Mouse (Mus musculus): ENCODE results near the gene Ccdc120. TPM values are rescaled to one million over a fixed set of nuclear protein-coding genes. Genes with fewer than 3 reads are reported as not detected.

The Ccdc120 gene
- total RNA-seq, 2 experiments from 2014 or later, result 2.2 to 4.0 TPM

DNA sequence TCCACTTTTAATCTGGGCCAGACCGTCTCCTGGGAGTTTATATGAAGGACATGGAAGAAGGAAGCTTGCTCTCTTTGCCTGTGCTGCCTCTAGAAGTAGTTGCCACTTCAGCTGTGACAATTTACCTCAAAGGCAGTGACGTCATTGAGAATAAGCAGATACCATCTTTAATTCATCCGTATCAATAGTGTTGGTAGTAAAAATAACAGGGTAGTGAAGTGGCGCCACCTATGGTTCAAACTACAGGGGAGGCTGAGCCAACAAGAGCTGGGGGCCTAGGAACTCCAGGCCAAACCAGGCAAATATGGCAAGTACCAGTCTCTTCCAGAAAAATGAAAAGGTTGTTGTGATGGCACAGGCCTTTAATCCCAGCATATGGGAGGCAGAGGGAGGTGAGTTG, 57.8 kb downstream of the Ccdc120 start:
- no peak for DNase-seq

DNA sequence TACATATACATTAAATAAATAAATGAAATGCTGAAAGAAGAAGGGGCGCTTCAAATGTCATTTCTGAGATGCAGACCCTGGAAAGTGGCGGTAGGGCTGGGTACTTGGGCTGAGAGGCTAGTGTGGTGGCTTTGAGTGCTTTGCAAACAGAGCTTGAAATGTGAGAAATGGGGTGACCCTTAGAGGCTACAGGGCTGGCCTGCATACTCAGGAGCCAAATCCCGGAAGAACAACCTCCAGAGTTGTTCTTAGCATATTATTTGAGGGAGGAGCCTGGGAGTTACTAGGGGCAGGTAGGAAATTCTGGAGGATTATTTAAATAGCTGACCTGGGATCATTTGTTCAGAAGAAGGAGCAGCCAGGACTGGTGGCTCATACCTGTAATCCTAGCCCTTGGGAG, 60.2 kb downstream of the Ccdc120 start:
- no peak for DNase-seq

DNA sequence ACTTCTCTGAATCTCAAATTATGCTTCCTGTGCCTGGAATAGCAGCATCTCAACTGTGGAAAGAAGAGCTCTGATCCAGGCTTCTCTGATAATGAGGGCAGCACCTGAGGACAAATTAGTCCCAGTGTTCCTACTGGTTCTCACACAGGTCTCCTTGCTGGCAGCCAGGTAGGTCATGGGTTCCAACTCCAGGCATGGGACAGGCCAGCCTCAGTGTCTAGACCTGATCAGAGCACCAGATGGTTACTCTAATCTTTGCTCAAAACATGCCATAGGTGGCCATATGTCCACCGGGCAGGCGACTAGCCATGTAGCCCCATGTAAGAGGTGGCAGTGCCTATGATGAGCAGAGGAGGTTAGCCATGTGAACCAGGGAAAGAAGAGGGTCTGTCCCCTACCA, 62.4 kb downstream of the Ccdc120 start:
- DNase-seq, result no peak

Other genes with a start within 250 kb of the Ccdc120 start
- gene Foxp3, start 177.3 kb downstream of the Ccdc120 start, total RNA-seq (2021), result not detected
- gene Ppp1r3f, start 176.6 kb downstream of the Ccdc120 start, total RNA-seq (2021), result 1 to 10 TPM; 3.8 to 4.5 TPM
- gene Ccdc22, start 145.4 kb downstream of the Ccdc120 start, total RNA-seq (2021), result 10 to 100 TPM; 19.0 to 28.3 TPM
- gene Cacna1f, start 143.8 kb downstream of the Ccdc120 start, total RNA-seq (2021), result under 1 TPM in 1 of 2 experiments, not detected in 1; 0.13 TPM
- 10 to 100 TPM; 32.8 to 48.6 TPM for gene Syp, start 112.4 kb downstream of the Ccdc120 start, total RNA-seq (2021)
- 10 to 100 TPM in 1 of 2 experiments, 1 to 10 TPM in 1; 7.7 to 11.9 TPM for gene Prickle3, start 93.6 kb downstream of the Ccdc120 start, total RNA-seq (2021)
- 10 to 100 TPM; 73.8 to 80.2 TPM for gene Plp2, start 79.5 kb downstream of the Ccdc120 start, total RNA-seq (2021)
- under 1 TPM; 0.66 to 0.89 TPM for gene Magix, start 69.7 kb downstream of the Ccdc120 start, total RNA-seq (2021)
- 10 to 100 TPM; 49.7 to 66.9 TPM for gene Gpkow, start 53.8 kb downstream of the Ccdc120 start, total RNA-seq (2021)
- 10 to 100 TPM; 48.7 to 67.5 TPM for gene Wdr45, start 36.6 kb downstream of the Ccdc120 start, total RNA-seq (2021)
- under 1 TPM in 1 of 2 experiments, not detected in 1; 0.43 TPM for gene Gm45208, start 28.7 kb downstream of the Ccdc120 start, total RNA-seq (2021)
- gene Praf2, start 22.5 kb downstream of the Ccdc120 start, total RNA-seq (2021), result 10 to 100 TPM; 11.5 to 16.3 TPM
- gene Tfe3, start 11.7 kb upstream of the Ccdc120 start, total RNA-seq (2021), result 10 to 100 TPM; 44.5 to 48.7 TPM
- 10 to 100 TPM; 41.0 to 50.8 TPM for gene Gripap1, start 38.9 kb upstream of the Ccdc120 start, total RNA-seq (2021)
- gene Kcnd1, start 71.4 kb upstream of the Ccdc120 start, total RNA-seq (2021), result under 1 TPM; 0.49 to 0.89 TPM
- 10 to 100 TPM; 59.0 to 63.3 TPM for gene Otud5, start 90.5 kb upstream of the Ccdc120 start, total RNA-seq (2021)
- 1 to 10 TPM; 8.5 to 9.0 TPM for gene Pim2, start 127.4 kb upstream of the Ccdc120 start, total RNA-seq (2021)
- gene Slc35a2, start 133.1 kb upstream of the Ccdc120 start, total RNA-seq (2021), result 10 to 100 TPM; 38.6 to 43.9 TPM
- 100 to 1,000 TPM; 120 to 121 TPM for gene Pqbp1, start 148.4 kb upstream of the Ccdc120 start, total RNA-seq (2021)
- 100 to 1,000 TPM; 113 to 126 TPM for gene Timm17b, start 148.5 kb upstream of the Ccdc120 start, total RNA-seq (2021)
- not detected for gene Gm10491, start 156.9 kb upstream of the Ccdc120 start, total RNA-seq (2021)
- gene Gm10490, start 158.6 kb upstream of the Ccdc120 start, total RNA-seq (2021), result not detected
- gene Pcsk1n, start 168.9 kb upstream of the Ccdc120 start, total RNA-seq (2021), result 10 to 100 TPM; 28.0 to 39.7 TPM
- gene Eras, start 177.7 kb upstream of the Ccdc120 start, total RNA-seq (2021), result not detected
- 10 to 100 TPM; 16.5 to 17.3 TPM for gene Hdac6, start 197.0 kb upstream of the Ccdc120 start, total RNA-seq (2021)
- gene Gata1, start 227.2 kb upstream of the Ccdc120 start, total RNA-seq (2021), result under 1 TPM in 1 of 2 experiments, not detected in 1; 0.26 TPM

All from adrenal gland, postnatal 36 days (tissue).